12 mouse cellular contexts compared by ENCODE assay signal in genomic region chr2:91656774-91657173, GRCm38 (mm10). TPM values are rescaled to one million over a fixed set of nuclear protein-coding genes. Genes with fewer than 3 reads are reported as not detected.
DNase-seq lines count a peak whose midpoint lies in the region; ATAC-seq and TF ChIP-seq lines count a peak whose summit lies in the region.
"Had no signal": no experiment of that assay in that cellular context is flagged by ENCODE, and none has a peak within 500 bp of the region (broad histone marks: within the 10 kb centered on the region; RNA-seq: fewer than 3 reads in every experiment).

No protein-coding gene starts in this region.

- peak overlapping the region; percentile 25 to 75; a peak in 2 of 4 replicates for H3K27ac ChIP-seq in heart, embryonic 14.5 days (replicated peaks in 1 of 2; ENCODE audit: control insufficient read depth in 1 of 2, insufficient read depth in 1 of 2, low read depth in 2 of 2, low read length in 2 of 2)
- no peak overlapping the region for H3K27ac ChIP-seq in intestine, postnatal 0 days (ENCODE audit: low read depth, low read length)
- peak overlapping the region; percentile 86 for H3K27ac ChIP-seq in lung, postnatal 0 days (ENCODE audit: low read length)
- H3K27ac ChIP-seq: forebrain, embryonic 13.5 days; heart, adult 2 months; midbrain, embryonic 12.5 days had no signal

- no peak overlapping the region for H3K4me3 ChIP-seq in heart, embryonic 14.5 days (ENCODE audit: control insufficient read depth in 1 of 2, insufficient read depth in 1 of 2, low read depth in 1 of 2, low read length in 2 of 2)
- no peak overlapping the region for H3K4me3 ChIP-seq in intestine, postnatal 0 days (ENCODE audit: low read depth, low read length)
- no peak overlapping the region for H3K4me3 ChIP-seq in lung, postnatal 0 days (ENCODE audit: low read depth, low read length)
- H3K4me3 ChIP-seq: forebrain, embryonic 13.5 days; heart, adult 2 months; midbrain, embryonic 12.5 days had no signal

- no peak for DNase-seq in heart, postnatal 25 days (ENCODE audit: low spot score)
- DNase-seq in ES-CJ7 (ENCODE audit: low read depth, low spot score), result peak; percentile 83
- peak; percentile 85 for DNase-seq in lung, postnatal 0 days (ENCODE audit: low spot score)
- DNase-seq in layer of hippocampus, adult 8-10 months (ENCODE audit: low spot score in 2 of 2), result no peak
- DNase-seq in thymus, adult 18-20 months, result no peak
- DNase-seq in adrenal gland, adult 2 months, result no peak
- DNase-seq: cerebellum, postnatal 14 days; heart, adult 2 months had no signal

- peak; percentile 58; the same call in 1 of the 2 replicates for TF ChIP-seq EP300 in lung, postnatal 0 days (IDR thresholded peaks at IDR 0.05)

- ATAC-seq in heart, embryonic 14.5 days (ENCODE audit: insufficient number of reproducible peaks, insufficient read depth, low FRiP score, low read depth), result no peak
- peak; percentile 45 for ATAC-seq in intestine, postnatal 0 days
- peak; percentile 84 for ATAC-seq in lung, postnatal 0 days
- ATAC-seq: forebrain, embryonic 13.5 days had no signal

- peaks cover 84% of the 10 kb centered on the region for H3K36me3 ChIP-seq in heart, embryonic 14.5 days (ENCODE audit: control insufficient read depth, insufficient read depth, low read length)
- peaks cover 74% of the 10 kb centered on the region for H3K36me3 ChIP-seq in intestine, postnatal 0 days (ENCODE audit: control insufficient read depth, insufficient read depth)
- peaks cover 63% of the 10 kb centered on the region for H3K36me3 ChIP-seq in lung, postnatal 0 days (ENCODE audit: insufficient read depth, low read length)

- H3K9ac ChIP-seq in heart, embryonic 14.5 days (ENCODE audit: low read length), result no peak overlapping the region
- 0 out of 2 replicates have a peak overlapping the region, but pooled peaks have one; percentile 17 for H3K9ac ChIP-seq in intestine, postnatal 0 days (ENCODE audit: low read depth, low read length)
- no peak overlapping the region for H3K9ac ChIP-seq in lung, postnatal 0 days (replicated peaks; ENCODE audit: low read depth)
- H3K9ac ChIP-seq: forebrain, embryonic 13.5 days; midbrain, embryonic 12.5 days had no signal

- H3K27me3 ChIP-seq in heart, embryonic 14.5 days (ENCODE audit: control insufficient read depth, insufficient read depth, low read length), result no peaks in the 10 kb centered on the region
- no peaks in the 10 kb centered on the region for H3K27me3 ChIP-seq in intestine, postnatal 0 days (replicated peaks; ENCODE audit: control insufficient read depth, insufficient read depth, low read length)
- H3K27me3 ChIP-seq in lung, postnatal 0 days (replicated peaks; ENCODE audit: insufficient read depth, low read length), result no peaks in the 10 kb centered on the region
- H3K27me3 ChIP-seq: forebrain, embryonic 13.5 days; midbrain, embryonic 12.5 days had no signal

- no peaks in the 10 kb centered on the region for H3K9me3 ChIP-seq in heart, embryonic 14.5 days (ENCODE audit: control insufficient read depth, low read length)
- no peaks in the 10 kb centered on the region for H3K9me3 ChIP-seq in intestine, postnatal 0 days (ENCODE audit: control insufficient read depth)
- no peaks in the 10 kb centered on the region for H3K9me3 ChIP-seq in lung, postnatal 0 days (ENCODE audit: low read length)
- H3K9me3 ChIP-seq: forebrain, embryonic 13.5 days; midbrain, embryonic 12.5 days had no signal

- TF ChIP-seq CTCF in intestine, postnatal 0 days (IDR thresholded peaks at IDR 0.05; ENCODE audit: low read depth), result peak; percentile 71
- peak; percentile 74 for TF ChIP-seq CTCF in lung, postnatal 0 days (IDR thresholded peaks at IDR 0.05)

- H3K4me2 ChIP-seq in heart, embryonic 14.5 days (ENCODE audit: low read length), result peak overlapping the region; percentile 19
- no peak overlapping the region for H3K4me2 ChIP-seq in intestine, postnatal 0 days (replicated peaks; ENCODE audit: low read depth)
- H3K4me2 ChIP-seq in lung, postnatal 0 days (replicated peaks; ENCODE audit: low read depth, low read length), result no peak overlapping the region
- H3K4me2 ChIP-seq: forebrain, embryonic 13.5 days; midbrain, embryonic 12.5 days had no signal

- peaks cover 32 to 47% of the 10 kb centered on the region in 2 experiments for H3K4me1 ChIP-seq in heart, embryonic 14.5 days (ENCODE audit: control insufficient read depth in 2 of 2, insufficient read depth in 2 of 2, low read length in 2 of 2)
- H3K4me1 ChIP-seq in intestine, postnatal 0 days (replicated peaks; ENCODE audit: control insufficient read depth, insufficient read depth, low read length), result no peaks in the 10 kb centered on the region
- peaks cover 16% of the 10 kb centered on the region; the same call in 1 of the 2 replicates for H3K4me1 ChIP-seq in lung, postnatal 0 days (ENCODE audit: insufficient read depth, low read depth, low read length)

- WGBS in heart, embryonic 14.5 days, result 44% methylated on average over 8 of the region's 8 CpGs
- 50% methylated on average over 8 of the region's 8 CpGs for WGBS in intestine, postnatal 0 days
- whole genome bisulfite sequencing in lung, postnatal 0 days, result 46% methylated on average over 8 of the region's 8 CpGs

- intact Hi-C loops in heart, postnatal 25 days (cut with DNase I), result no loop called here

RNA-seq across cellular contexts. Expression of gene Arhgap1, which starts 7.1 kb away (rescaled TPM):
- 144 and 149 TPM in 2 replicates for polyA plus RNA-seq in heart, embryonic 14.5 days (2014; fragmentation: Nextera tagmentation; extraction: Ambion mirVana)
- total RNA-seq in heart, postnatal 25 days (2021), result 10 to 100 TPM; 24.7 to 27.7 TPM
- 92.3 and 94.0 TPM in 2 replicates for polyA plus RNA-seq in intestine, postnatal 0 days (2015; fragmentation: Nextera tagmentation; extraction: Ambion mirVana)
- 151 and 163 TPM in 2 replicates for polyA plus RNA-seq in lung, postnatal 0 days (2015; fragmentation: Nextera tagmentation; extraction: Ambion mirVana)
- 10 to 100 TPM; 56.8 to 66.3 (median 63.1) TPM for total RNA-seq in layer of hippocampus, adult 8-10 months (2022)
- total RNA-seq in adrenal gland, adult 2 months (2021), result 10 to 100 TPM; 64.4 to 65.4 TPM
- polyA plus RNA-seq in adrenal gland, adult 2 months (2012; rRNA removed), result 52.9 and 65.8 TPM in 2 replicates

RNA-seq across cellular contexts. Expression of gene Zfp408, which starts 7.2 kb away (rescaled TPM):
- polyA plus RNA-seq in heart, embryonic 14.5 days (2014; fragmentation: Nextera tagmentation; extraction: Ambion mirVana), result 3.6 and 4.8 TPM in 2 replicates
- 1 to 10 TPM; 5.2 to 5.7 TPM for total RNA-seq in heart, postnatal 25 days (2021)
- polyA plus RNA-seq in intestine, postnatal 0 days (2015; fragmentation: Nextera tagmentation; extraction: Ambion mirVana), result 2.6 and 3.3 TPM in 2 replicates
- polyA plus RNA-seq in lung, postnatal 0 days (2015; fragmentation: Nextera tagmentation; extraction: Ambion mirVana), result 4.7 and 5.2 TPM in 2 replicates
- 10 to 100 TPM; 11.2 to 15.0 (median 11.8) TPM for total RNA-seq in layer of hippocampus, adult 8-10 months (2022)
- total RNA-seq in adrenal gland, adult 2 months (2021), result 1 to 10 TPM; 8.0 to 9.6 TPM
- 18.9 and 20.5 TPM in 2 replicates for polyA plus RNA-seq in adrenal gland, adult 2 months (2012; rRNA removed)

RNA-seq across cellular contexts. Expression of gene F2, which starts 20.6 kb away (rescaled TPM):
- polyA plus RNA-seq in heart, embryonic 14.5 days (2014; fragmentation: Nextera tagmentation; extraction: Ambion mirVana), result 0.13 and 0.23 TPM in 2 replicates
- total RNA-seq in heart, postnatal 25 days (2021), result not detected
- 3.0 and 3.7 TPM in 2 replicates for polyA plus RNA-seq in intestine, postnatal 0 days (2015; fragmentation: Nextera tagmentation; extraction: Ambion mirVana)
- polyA plus RNA-seq in lung, postnatal 0 days (2015; fragmentation: Nextera tagmentation; extraction: Ambion mirVana), result 0.49 and 0.63 TPM in 2 replicates
- under 1 TPM in 1 of 4 experiments, not detected in 3; 0.32 TPM for total RNA-seq in layer of hippocampus, adult 8-10 months (2022)
- total RNA-seq in adrenal gland, adult 2 months (2021), result 1 to 10 TPM in 1 of 2 experiments, under 1 TPM in 1; 0.38 to 2.9 TPM
- polyA plus RNA-seq in adrenal gland, adult 2 months (2012; rRNA removed), result 1.2 TPM in 1 of 2 replicates, not detected in the other
- total RNA-seq: heart, adult 2 months had no signal
- polyA plus RNA-seq: heart, adult 2 months; midbrain, embryonic 12.5 days had no signal

RNA-seq across cellular contexts. Expression of gene Atg13, which starts 53.6 kb away (rescaled TPM):
- polyA plus RNA-seq in heart, embryonic 14.5 days (2014; fragmentation: Nextera tagmentation; extraction: Ambion mirVana), result 28.7 and 29.0 TPM in 2 replicates
- 10 to 100 TPM; 39.2 to 48.4 TPM for total RNA-seq in heart, postnatal 25 days (2021)
- 15.8 and 19.4 TPM in 2 replicates for polyA plus RNA-seq in intestine, postnatal 0 days (2015; fragmentation: Nextera tagmentation; extraction: Ambion mirVana)
- polyA plus RNA-seq in lung, postnatal 0 days (2015; fragmentation: Nextera tagmentation; extraction: Ambion mirVana), result 23.1 and 26.2 TPM in 2 replicates
- total RNA-seq in layer of hippocampus, adult 8-10 months (2022), result 10 to 100 TPM; 67.1 to 87.7 (median 74.4) TPM
- total RNA-seq in adrenal gland, adult 2 months (2021), result 10 to 100 TPM; 58.5 to 61.7 TPM
- 43.9 and 59.4 TPM in 2 replicates for polyA plus RNA-seq in adrenal gland, adult 2 months (2012; rRNA removed)

RNA-seq across cellular contexts. Expression of gene Harbi1, which starts 53.9 kb away (rescaled TPM):
- polyA plus RNA-seq in heart, embryonic 14.5 days (2014; fragmentation: Nextera tagmentation; extraction: Ambion mirVana), result 9.9 and 12.7 TPM in 2 replicates
- total RNA-seq in heart, postnatal 25 days (2021), result 1 to 10 TPM; 5.9 to 6.2 TPM
- 7.3 and 7.7 TPM in 2 replicates for polyA plus RNA-seq in intestine, postnatal 0 days (2015; fragmentation: Nextera tagmentation; extraction: Ambion mirVana)
- polyA plus RNA-seq in lung, postnatal 0 days (2015; fragmentation: Nextera tagmentation; extraction: Ambion mirVana), result 11.5 and 12.2 TPM in 2 replicates
- 10 to 100 TPM in 1 of 4 experiments, 1 to 10 TPM in 3; 6.7 to 10.7 (median 8.0) TPM for total RNA-seq in layer of hippocampus, adult 8-10 months (2022)
- total RNA-seq in adrenal gland, adult 2 months (2021), result 10 to 100 TPM in 1 of 2 experiments, 1 to 10 TPM in 1; 6.8 to 12.0 TPM
- 1.8 and 2.0 TPM in 2 replicates for polyA plus RNA-seq in adrenal gland, adult 2 months (2012; rRNA removed)

Comparison
In these comparisons a context has a peak if more than half of its experiments do, and no peak if none do; other contexts are left out.
1. DNase-seq: peak in ES-CJ7 (single experiment) and lung, postnatal 0 days (single experiment); none in heart, postnatal 25 days (single experiment), layer of hippocampus, adult 8-10 months (0 of 2), thymus, adult 18-20 months (0 of 2) and adrenal gland, adult 2 months (single experiment).